Mouse (Mus musculus): ENCODE measurements around the gene Rai1. TPM values are rescaled to one million over a fixed set of nuclear protein-coding genes. Genes with fewer than 3 reads are reported as not detected.

Rai1 gene
- polyA plus RNA-seq (2012; rRNA removed; ENCODE audit: low replicate concordance): 25.8 and 29.1 TPM in 2 replicates

GRCm38 (mm10) chr11:60104810-60105592 lies at the start of gene Rai1:
Rai1 (plus strand) TSS chr11:60105013.

GRCm38 (mm10) chr11:60222469-60223236 lies 117.8 kb downstream of the Rai1 start, which contains the start of gene Srebf1:
Srebf1 (minus strand) TSS chr11:60222581.

Other genes with a start within 250 kb of the Rai1 start
- gene Med9, start 156.8 kb upstream of the Rai1 start, polyA plus RNA-seq (2012; rRNA removed; ENCODE audit: low replicate concordance): 20.0 and 24.2 TPM in 2 replicates
- 0.91 and 2.3 TPM in 2 replicates for gene Rasd1, start 140.1 kb upstream of the Rai1 start, polyA plus RNA-seq (2012; rRNA removed; ENCODE audit: low replicate concordance)
- gene Pemt, start 58.5 kb upstream of the Rai1 start, polyA plus RNA-seq (2012; rRNA removed; ENCODE audit: low replicate concordance): 3.8 and 6.6 TPM in 2 replicates
- 138 and 192 TPM in 2 replicates for gene Srebf1, start 117.6 kb downstream of the Rai1 start, polyA plus RNA-seq (2012; rRNA removed; ENCODE audit: low replicate concordance)
- gene Tom1l2, start 247.9 kb downstream of the Rai1 start, polyA plus RNA-seq (2012; rRNA removed; ENCODE audit: low replicate concordance): 76.2 and 125 TPM in 2 replicates
- gene Drc3, start 248.3 kb downstream of the Rai1 start, polyA plus RNA-seq (2012; rRNA removed; ENCODE audit: low replicate concordance): 0.51 and 0.81 TPM in 2 replicates

Measured in duodenum, adult 2 months (tissue).